Mouse (Mus musculus): ENCODE results near the gene St8sia6. TPM values are rescaled to one million over a fixed set of nuclear protein-coding genes. Genes with fewer than 3 reads are reported as not detected.

The St8sia6 gene
- polyA plus RNA-seq (2012; rRNA removed) = 0.13 and 0.35 TPM in 2 replicates

DNA sequence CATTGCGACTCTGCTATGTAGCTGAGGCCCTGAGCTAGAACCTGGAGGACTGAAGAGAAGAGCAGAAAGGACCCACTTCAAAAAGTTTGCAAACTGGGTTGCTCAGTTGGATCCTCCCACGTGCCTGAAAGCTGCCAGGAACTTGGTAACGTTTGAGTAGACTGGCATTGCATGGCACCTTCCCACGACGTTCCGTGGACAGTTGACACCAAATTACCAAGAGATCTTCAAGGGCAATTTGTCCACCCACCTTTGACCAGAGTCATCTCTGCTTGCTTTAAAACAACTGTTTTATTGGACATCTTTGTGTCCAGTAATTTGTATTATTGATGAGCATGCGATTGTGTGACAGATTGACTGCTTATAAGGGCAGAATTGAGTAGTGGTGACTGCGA is at the start of gene St8sia6:
Gene St8sia6 (minus strand): TSS at position 96 of the 395 bp plus-strand sequence.

Other genes with a start within 250 kb of the St8sia6 start
- gene Trdmt1, start 249.4 kb downstream of the St8sia6 start, polyA plus RNA-seq (2012; rRNA removed) = 6.8 and 9.3 TPM in 2 replicates
- gene Vim, start 220.1 kb downstream of the St8sia6 start, polyA plus RNA-seq (2012; rRNA removed) = 1,372 and 2,988 TPM in 2 replicates